Mouse (Mus musculus): ENCODE measurements around the gene Ap2a2.
"Not testable (repeated sequence)": the region's sequence is repeated elsewhere in the genome, so short reads cannot be mapped to it uniquely, and the experiment has no call there.

Gene Ap2a2

GRCm38 (mm10) chr7:141560471-141560870 lies 1.5 kb upstream of the Ap2a2 start:
- DNase-seq (ENCODE audit: low spot score), result no peak

GRCm38 (mm10) chr7:141562421-141562851 lies 463 bp downstream of the Ap2a2 start:
- DNase-seq (ENCODE audit: low spot score), result peak; percentile 26

- peak; percentile 51 for DNase-seq (ENCODE audit: low spot score)
Measured at GRCm38 (mm10) chr7:141562852-141563427, 967 bp downstream of the Ap2a2 start.

GRCm38 (mm10) chr7:141564561-141564960 lies 2.6 kb downstream of the Ap2a2 start:
- DNase-seq (ENCODE audit: low spot score), result no peak

GRCm38 (mm10) chr7:141566587-141566986 lies 4.6 kb downstream of the Ap2a2 start:
- DNase-seq (ENCODE audit: low spot score), result no peak

- DNase-seq (ENCODE audit: low spot score), result no peak
Measured at GRCm38 (mm10) chr7:141569283-141569803, 7.4 kb downstream of the Ap2a2 start.

GRCm38 (mm10) chr7:141569916-141570315 lies 7.9 kb downstream of the Ap2a2 start:
- DNase-seq (ENCODE audit: low spot score), result no peak

GRCm38 (mm10) chr7:141570625-141571295 lies 8.8 kb downstream of the Ap2a2 start:
- no peak for DNase-seq (ENCODE audit: low spot score)

- DNase-seq (ENCODE audit: low spot score), result no peak
Measured at GRCm38 (mm10) chr7:141574041-141574440, 12.1 kb downstream of the Ap2a2 start.

- no peak for DNase-seq (ENCODE audit: low spot score)
Measured at GRCm38 (mm10) chr7:141575481-141575880, 13.5 kb downstream of the Ap2a2 start.

- DNase-seq (ENCODE audit: low spot score), result no peak
Measured at GRCm38 (mm10) chr7:141577801-141578200, 15.8 kb downstream of the Ap2a2 start.

- no peak for DNase-seq (ENCODE audit: low spot score)
Measured at GRCm38 (mm10) chr7:141578511-141578910, 16.5 kb downstream of the Ap2a2 start.

- no peak for DNase-seq (ENCODE audit: low spot score)
Measured at GRCm38 (mm10) chr7:141578943-141579342, 17.0 kb downstream of the Ap2a2 start.

- no peak for DNase-seq (ENCODE audit: low spot score)
Measured at GRCm38 (mm10) chr7:141581323-141581722, 19.4 kb downstream of the Ap2a2 start.

GRCm38 (mm10) chr7:141584048-141584841 lies 22.3 kb downstream of the Ap2a2 start:
- no peak for DNase-seq (ENCODE audit: low spot score)

GRCm38 (mm10) chr7:141585288-141585687 lies 23.3 kb downstream of the Ap2a2 start:
- DNase-seq (ENCODE audit: low spot score), result no peak

GRCm38 (mm10) chr7:141585881-141586280 lies 23.9 kb downstream of the Ap2a2 start:
- no peak for DNase-seq (ENCODE audit: low spot score)

- no peak for DNase-seq (ENCODE audit: low spot score)
Measured at GRCm38 (mm10) chr7:141588890-141589289, 26.9 kb downstream of the Ap2a2 start.

GRCm38 (mm10) chr7:141590249-141590648 lies 28.3 kb downstream of the Ap2a2 start:
- DNase-seq (ENCODE audit: low spot score), result not testable (repeated sequence)

GRCm38 (mm10) chr7:141590959-141591358 lies 29.0 kb downstream of the Ap2a2 start:
- no peak for DNase-seq (ENCODE audit: low spot score)

GRCm38 (mm10) chr7:141592096-141592495 lies 30.1 kb downstream of the Ap2a2 start:
- DNase-seq (ENCODE audit: low spot score), result no peak

GRCm38 (mm10) chr7:141593056-141593455 lies 31.1 kb downstream of the Ap2a2 start:
- DNase-seq (ENCODE audit: low spot score), result no peak

- no peak for DNase-seq (ENCODE audit: low spot score)
Measured at GRCm38 (mm10) chr7:141596971-141597370, 35.0 kb downstream of the Ap2a2 start.
